Mouse (Mus musculus): Measurements from ENCODE around the gene Tlr2. TPM values are rescaled to one million over a fixed set of nuclear protein-coding genes. Genes with fewer than 3 reads are reported as not detected.

Tlr2 gene
- polyA plus RNA-seq, 1 experiment: not detected

- H3K9me3 ChIP-seq (ENCODE audit: control insufficient read depth, low read length): no peaks in the 10 kb centered on the region
- TF ChIP-seq GATA1 (IDR thresholded peaks at IDR 0.05; ENCODE audit: low read length): no peak
- no peak for TF ChIP-seq TAL1 (IDR thresholded peaks at IDR 0.05; ENCODE audit: low read length)
- no peaks in the 10 kb centered on the region for H3K4me1 ChIP-seq (ENCODE audit: control insufficient read depth)
- no peaks in the 10 kb centered on the region for H3K36me3 ChIP-seq (ENCODE audit: control insufficient read depth)
- H3K27me3 ChIP-seq (ENCODE audit: control insufficient read depth): no peaks in the 10 kb centered on the region
- H3K4me3 ChIP-seq (replicated peaks): no peak overlapping the region
These were observed 23.6 kb upstream of the Tlr2 start for GRCm38 (mm10) chr3:83865216-83865615.

- no peak for TF ChIP-seq GATA1 (IDR thresholded peaks at IDR 0.05; ENCODE audit: low read length)
- TF ChIP-seq TAL1 (IDR thresholded peaks at IDR 0.05; ENCODE audit: low read length): no peak
- H3K4me1 ChIP-seq (ENCODE audit: control insufficient read depth): no peaks in the 10 kb centered on the region
- no peaks in the 10 kb centered on the region for H3K27me3 ChIP-seq (ENCODE audit: control insufficient read depth)
- no peak overlapping the region for H3K4me3 ChIP-seq (replicated peaks)
- H3K36me3 ChIP-seq (ENCODE audit: control insufficient read depth): no peaks in the 10 kb centered on the region
- no peaks in the 10 kb centered on the region for H3K9me3 ChIP-seq (ENCODE audit: control insufficient read depth, low read length)
These were observed 22.5 kb upstream of the Tlr2 start for GRCm38 (mm10) chr3:83864064-83864548.

GRCm38 (mm10) chr3:83862956-83863355 is 21.4 kb upstream of the Tlr2 start:
- Histone ChIP-seq H3K4me3 (replicated peaks) (no peak overlapping the region), H3K36me3 (ENCODE audit: control insufficient read depth) (no peaks in the 10 kb centered on the region), H3K4me1 (ENCODE audit: control insufficient read depth) (no peaks in the 10 kb centered on the region), H3K27me3 (ENCODE audit: control insufficient read depth) (no peaks in the 10 kb centered on the region), H3K9me3 (ENCODE audit: control insufficient read depth, low read length) (no peaks in the 10 kb centered on the region)
- TF ChIP-seq TAL1 (IDR thresholded peaks at IDR 0.05; ENCODE audit: low read length): no peak
- TF ChIP-seq GATA1 (IDR thresholded peaks at IDR 0.05; ENCODE audit: low read length): no peak

GRCm38 (mm10) chr3:83859595-83859994 is 18.0 kb upstream of the Tlr2 start:
- no peaks in the 10 kb centered on the region for H3K27me3 ChIP-seq (ENCODE audit: control insufficient read depth)
- H3K9me3 ChIP-seq (ENCODE audit: control insufficient read depth, low read length): no peaks in the 10 kb centered on the region
- H3K4me3 ChIP-seq (replicated peaks): no peak overlapping the region
- H3K4me1 ChIP-seq (ENCODE audit: control insufficient read depth): no peaks in the 10 kb centered on the region
- no peaks in the 10 kb centered on the region for H3K36me3 ChIP-seq (ENCODE audit: control insufficient read depth)
- no peak for TF ChIP-seq GATA1 (IDR thresholded peaks at IDR 0.05; ENCODE audit: low read length)
- no peak for TF ChIP-seq TAL1 (IDR thresholded peaks at IDR 0.05; ENCODE audit: low read length)

GRCm38 (mm10) chr3:83859071-83859470 is 17.5 kb upstream of the Tlr2 start:
- no peaks in the 10 kb centered on the region for H3K9me3 ChIP-seq (ENCODE audit: control insufficient read depth, low read length)
- no peak overlapping the region for H3K4me3 ChIP-seq (replicated peaks)
- no peaks in the 10 kb centered on the region for H3K4me1 ChIP-seq (ENCODE audit: control insufficient read depth)
- TF ChIP-seq TAL1 (IDR thresholded peaks at IDR 0.05; ENCODE audit: low read length) (no peak), GATA1 (IDR thresholded peaks at IDR 0.05; ENCODE audit: low read length) (no peak)
- H3K27me3 ChIP-seq (ENCODE audit: control insufficient read depth): no peaks in the 10 kb centered on the region
- H3K36me3 ChIP-seq (ENCODE audit: control insufficient read depth): no peaks in the 10 kb centered on the region

GRCm38 (mm10) chr3:83857621-83858020 is 16.1 kb upstream of the Tlr2 start:
- Histone ChIP-seq H3K27me3 (ENCODE audit: control insufficient read depth) (no peaks in the 10 kb centered on the region), H3K4me3 (replicated peaks) (no peak overlapping the region), H3K4me1 (ENCODE audit: control insufficient read depth) (no peaks in the 10 kb centered on the region), H3K36me3 (ENCODE audit: control insufficient read depth) (no peaks in the 10 kb centered on the region), H3K9me3 (ENCODE audit: control insufficient read depth, low read length) (no peaks in the 10 kb centered on the region)
- TF ChIP-seq GATA1 (IDR thresholded peaks at IDR 0.05; ENCODE audit: low read length): no peak
- TF ChIP-seq TAL1 (IDR thresholded peaks at IDR 0.05; ENCODE audit: low read length): no peak

GRCm38 (mm10) chr3:83855643-83856042 is 14.1 kb upstream of the Tlr2 start:
- no peaks in the 10 kb centered on the region for H3K4me1 ChIP-seq (ENCODE audit: control insufficient read depth)
- TF ChIP-seq GATA1 (IDR thresholded peaks at IDR 0.05; ENCODE audit: low read length) (no peak), TAL1 (IDR thresholded peaks at IDR 0.05; ENCODE audit: low read length) (no peak)
- no peaks in the 10 kb centered on the region for H3K36me3 ChIP-seq (ENCODE audit: control insufficient read depth)
- H3K27me3 ChIP-seq (ENCODE audit: control insufficient read depth): no peaks in the 10 kb centered on the region
- H3K4me3 ChIP-seq (replicated peaks): no peak overlapping the region
- no peaks in the 10 kb centered on the region for H3K9me3 ChIP-seq (ENCODE audit: control insufficient read depth, low read length)

- no peaks in the 10 kb centered on the region for H3K9me3 ChIP-seq (ENCODE audit: control insufficient read depth, low read length)
- no peak overlapping the region for H3K4me3 ChIP-seq (replicated peaks)
- no peaks in the 10 kb centered on the region for H3K36me3 ChIP-seq (ENCODE audit: control insufficient read depth)
- H3K4me1 ChIP-seq (ENCODE audit: control insufficient read depth): no peaks in the 10 kb centered on the region
- no peaks in the 10 kb centered on the region for H3K27me3 ChIP-seq (ENCODE audit: control insufficient read depth)
- TF ChIP-seq TAL1 (IDR thresholded peaks at IDR 0.05; ENCODE audit: low read length) (no peak), GATA1 (IDR thresholded peaks at IDR 0.05; ENCODE audit: low read length) (no peak)
These were observed 7.8 kb upstream of the Tlr2 start for GRCm38 (mm10) chr3:83849341-83849740.

- no peak overlapping the region for H3K4me3 ChIP-seq (replicated peaks)
- no peaks in the 10 kb centered on the region for H3K36me3 ChIP-seq (ENCODE audit: control insufficient read depth)
- peaks cover 16% of the 10 kb centered on the region for H3K27me3 ChIP-seq (ENCODE audit: control insufficient read depth)
- no peaks in the 10 kb centered on the region for H3K9me3 ChIP-seq (ENCODE audit: control insufficient read depth, low read length)
- H3K4me1 ChIP-seq (ENCODE audit: control insufficient read depth): peaks cover 2% of the 10 kb centered on the region; the same call in 1 of the 2 replicates
- TF ChIP-seq TAL1 (IDR thresholded peaks at IDR 0.05; ENCODE audit: low read length) (no peak), GATA1 (IDR thresholded peaks at IDR 0.05; ENCODE audit: low read length) (no peak)
These were observed 3.4 kb upstream of the Tlr2 start for GRCm38 (mm10) chr3:83844766-83845520.
